Comparison of ENCODE assay signal across 16 mouse cellular contexts in the genomic region with DNA sequence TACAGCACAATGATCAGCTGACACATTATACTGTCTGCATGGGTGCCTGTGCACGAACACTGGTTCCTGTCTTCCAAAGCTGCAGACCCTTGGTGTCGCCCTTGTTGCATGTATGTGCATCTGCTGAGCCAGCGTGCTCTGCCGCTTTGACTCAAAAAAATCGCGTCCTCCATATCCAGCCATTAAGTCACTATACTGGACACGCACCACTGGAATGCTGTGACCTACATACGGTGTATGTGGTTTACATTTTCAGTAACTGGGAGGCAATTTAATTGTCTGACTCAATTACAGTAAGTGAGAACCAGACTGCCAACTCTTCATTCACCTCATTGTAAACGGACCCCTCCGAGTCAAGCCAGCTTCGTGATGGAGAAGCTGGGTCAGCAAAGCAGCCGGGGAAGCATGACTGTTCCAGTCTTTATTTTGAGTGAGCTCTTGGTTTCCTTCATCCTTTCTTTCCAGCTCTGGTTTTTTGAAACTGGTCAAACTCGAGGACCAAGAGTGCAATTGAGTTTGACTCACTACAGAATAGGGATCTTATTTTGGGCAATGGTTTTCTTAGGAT.
DNase-seq lines count a peak whose midpoint lies in the region; ATAC-seq and TF ChIP-seq lines count a peak whose summit lies in the region.
"Had no signal": no experiment of that assay in that cellular context is flagged by ENCODE, and none has a peak within 500 bp of the region (broad histone marks: within the 10 kb centered on the region; RNA-seq: fewer than 3 reads in every experiment).

No protein-coding gene starts in this region.

- H3K9ac ChIP-seq in forebrain, embryonic 16.5 days (replicated peaks; ENCODE audit: low read depth, low read length) = no peak overlapping the region
- H3K9ac ChIP-seq in forebrain, embryonic 11.5 days (ENCODE audit: low read length) = no peak overlapping the region
- H3K9ac ChIP-seq in limb, embryonic 14.5 days (ENCODE audit: low read depth, low read length, severe bottlenecking) = no peak overlapping the region
- no peak overlapping the region for H3K9ac ChIP-seq in embryonic facial prominence, embryonic 14.5 days (ENCODE audit: low read depth, low read length)
- H3K9ac ChIP-seq: forebrain, embryonic 15.5 days; heart, embryonic 15.5 days; liver, embryonic 12.5 days had no signal

- ATAC-seq in forebrain, embryonic 16.5 days = peak; percentile 26; the same call in 1 of the 2 replicates
- ATAC-seq in forebrain, embryonic 11.5 days (replicated peaks; ENCODE audit: low FRiP score) = no peak
- 0 out of 2 replicates have a peak, but pooled peaks have one; percentile 41 for ATAC-seq in limb, embryonic 14.5 days (ENCODE audit: low FRiP score, low read depth)
- ATAC-seq in embryonic facial prominence, embryonic 14.5 days (ENCODE audit: low read depth) = peak; percentile 60; the same call in 1 of the 2 replicates
- no peak for ATAC-seq in CD4-positive, CD25-positive, alpha-beta regulatory T cell, adult 4 months
- ATAC-seq: liver, embryonic 12.5 days had no signal

- TF ChIP-seq POLR2A in limb, embryonic 14.5 days (IDR thresholded peaks at IDR 0.05; ENCODE audit: borderline replicate concordance, extremely low read depth, insufficient read depth, insufficient read length) = no peak

- H3K27ac ChIP-seq in forebrain, embryonic 16.5 days (ENCODE audit: low read length) = no peak overlapping the region
- H3K27ac ChIP-seq in forebrain, embryonic 11.5 days (ENCODE audit: low read depth, low read length) = no peak overlapping the region
- H3K27ac ChIP-seq in limb, embryonic 14.5 days (replicated peaks; ENCODE audit: low read depth, low read length) = no peak overlapping the region
- H3K27ac ChIP-seq in limb, embryonic 10.5 days = no peak overlapping the region
- H3K27ac ChIP-seq in embryonic facial prominence, embryonic 14.5 days (replicated peaks; ENCODE audit: low read depth, low read length) = no peak overlapping the region
- H3K27ac ChIP-seq: forebrain, embryonic 15.5 days; heart, embryonic 15.5 days; liver, embryonic 12.5 days had no signal

- no peaks in the 10 kb centered on the region; the same call in 1 of the 2 replicates for H3K4me1 ChIP-seq in forebrain, embryonic 16.5 days (replicated peaks; ENCODE audit: control insufficient read depth, insufficient read depth, low read length)
- H3K4me1 ChIP-seq in forebrain, embryonic 11.5 days (replicated peaks; ENCODE audit: control insufficient read depth, insufficient read depth, low read length) = no peaks in the 10 kb centered on the region
- peaks cover 2% of the 10 kb centered on the region; the same call in 1 of the 2 replicates for H3K4me1 ChIP-seq in limb, embryonic 14.5 days (ENCODE audit: control insufficient read depth, insufficient read depth, low read length)
- no peaks in the 10 kb centered on the region for H3K4me1 ChIP-seq in limb, embryonic 10.5 days
- H3K4me1 ChIP-seq in embryonic facial prominence, embryonic 14.5 days (ENCODE audit: control insufficient read depth, insufficient read depth, low read length) = peaks cover 4% of the 10 kb centered on the region
- H3K4me1 ChIP-seq: liver, embryonic 12.5 days; megakaryocyte, embryonic 14.5 days had no signal

- DNase-seq in forebrain, embryonic 11.5 days (ENCODE audit: low spot score) = no peak
- DNase-seq in limb, embryonic 14.5 days (ENCODE audit: low spot score) = no peak
- DNase-seq in limb, embryonic 10.5 days (ENCODE audit: low spot score) = no peak
- DNase-seq in embryonic facial prominence, embryonic 14.5 days (ENCODE audit: low spot score) = peak; percentile 64
- DNase-seq in retina, postnatal 1 day = peak; percentile 41
- DNase-seq: gastrocnemius, postnatal 36 days; kidney, postnatal 10 days; lung, adult 2 months; thymus, postnatal 14 days had no signal

- no peak overlapping the region for H3K4me3 ChIP-seq in forebrain, embryonic 16.5 days (replicated peaks; ENCODE audit: low read length)
- H3K4me3 ChIP-seq in forebrain, embryonic 11.5 days (ENCODE audit: low read depth, low read length) = no peak overlapping the region
- H3K4me3 ChIP-seq in limb, embryonic 14.5 days (replicated peaks; ENCODE audit: low read length) = no peak overlapping the region
- no peak overlapping the region for H3K4me3 ChIP-seq in limb, embryonic 10.5 days
- no peak overlapping the region for H3K4me3 ChIP-seq in embryonic facial prominence, embryonic 14.5 days (ENCODE audit: low read depth, low read length)
- H3K4me3 ChIP-seq: erythroblast, embryonic 14.5 days; forebrain, embryonic 15.5 days; heart, embryonic 15.5 days; liver, embryonic 12.5 days; megakaryocyte, embryonic 14.5 days had no signal

- WGBS in forebrain, embryonic 16.5 days = 84% methylated on average over 13 of the region's 13 CpGs
- 92% methylated on average over 13 of the region's 13 CpGs for WGBS in forebrain, embryonic 11.5 days
- WGBS in limb, embryonic 14.5 days = 69% methylated on average over 13 of the region's 13 CpGs
- WGBS in limb, embryonic 10.5 days = 87% methylated on average over 13 of the region's 13 CpGs
- WGBS in embryonic facial prominence, embryonic 14.5 days = 60% methylated on average over 13 of the region's 13 CpGs

- H3K36me3 ChIP-seq in forebrain, embryonic 16.5 days (ENCODE audit: control insufficient read depth, insufficient read depth) = no peaks in the 10 kb centered on the region
- no peaks in the 10 kb centered on the region for H3K36me3 ChIP-seq in forebrain, embryonic 11.5 days (ENCODE audit: control insufficient read depth, insufficient read depth, low read length)
- no peaks in the 10 kb centered on the region for H3K36me3 ChIP-seq in limb, embryonic 14.5 days (ENCODE audit: control insufficient read depth, insufficient read depth, low read length)
- no peaks in the 10 kb centered on the region for H3K36me3 ChIP-seq in limb, embryonic 10.5 days
- H3K36me3 ChIP-seq in embryonic facial prominence, embryonic 14.5 days (ENCODE audit: control insufficient read depth, insufficient read depth, low read length) = no peaks in the 10 kb centered on the region
- H3K36me3 ChIP-seq: forebrain, embryonic 15.5 days; heart, embryonic 15.5 days; liver, embryonic 12.5 days had no signal

- no peaks in the 10 kb centered on the region for H3K9me3 ChIP-seq in forebrain, embryonic 16.5 days (ENCODE audit: control insufficient read depth, low read length)
- H3K9me3 ChIP-seq in forebrain, embryonic 11.5 days (ENCODE audit: control insufficient read depth, low read length) = no peaks in the 10 kb centered on the region
- H3K9me3 ChIP-seq in limb, embryonic 14.5 days (ENCODE audit: control insufficient read depth, low read length) = no peaks in the 10 kb centered on the region
- no peaks in the 10 kb centered on the region for H3K9me3 ChIP-seq in limb, embryonic 10.5 days (replicated peaks)
- H3K9me3 ChIP-seq in embryonic facial prominence, embryonic 14.5 days (ENCODE audit: control insufficient read depth, low read length) = no peaks in the 10 kb centered on the region
- H3K9me3 ChIP-seq: forebrain, embryonic 15.5 days; heart, embryonic 15.5 days; liver, embryonic 12.5 days; megakaryocyte, embryonic 14.5 days had no signal

- no peaks in the 10 kb centered on the region for H3K27me3 ChIP-seq in forebrain, embryonic 16.5 days (replicated peaks; ENCODE audit: control insufficient read depth, insufficient read depth, low read length)
- H3K27me3 ChIP-seq in forebrain, embryonic 11.5 days (ENCODE audit: control insufficient read depth, insufficient read depth, low read length) = no peaks in the 10 kb centered on the region
- H3K27me3 ChIP-seq in limb, embryonic 14.5 days (ENCODE audit: control insufficient read depth, insufficient read depth, low read length) = no peaks in the 10 kb centered on the region
- H3K27me3 ChIP-seq in limb, embryonic 10.5 days (ENCODE audit: low read depth, poor library complexity, severe bottlenecking) = no peaks in the 10 kb centered on the region
- no peaks in the 10 kb centered on the region for H3K27me3 ChIP-seq in embryonic facial prominence, embryonic 14.5 days (replicated peaks; ENCODE audit: control insufficient read depth, insufficient read depth, low read length)
- H3K27me3 ChIP-seq: forebrain, embryonic 15.5 days; heart, embryonic 15.5 days; liver, embryonic 12.5 days; megakaryocyte, embryonic 14.5 days had no signal

- no peak overlapping the region for H3K4me2 ChIP-seq in forebrain, embryonic 16.5 days (ENCODE audit: low read length)
- H3K4me2 ChIP-seq in forebrain, embryonic 11.5 days (ENCODE audit: low read depth, low read length, severe bottlenecking) = no peak overlapping the region
- no peak overlapping the region for H3K4me2 ChIP-seq in limb, embryonic 14.5 days (replicated peaks; ENCODE audit: low read depth, low read length, severe bottlenecking)
- no peak overlapping the region for H3K4me2 ChIP-seq in embryonic facial prominence, embryonic 14.5 days (ENCODE audit: low read depth, low read length)
- H3K4me2 ChIP-seq: forebrain, embryonic 15.5 days; heart, embryonic 15.5 days; liver, embryonic 12.5 days had no signal

Comparison
In these comparisons a context has a peak if more than half of its experiments do, and no peak if none do; other contexts are left out.
1. ATAC-seq: peak in forebrain, embryonic 16.5 days (single experiment), limb, embryonic 14.5 days (single experiment) and embryonic facial prominence, embryonic 14.5 days (single experiment); none in forebrain, embryonic 11.5 days (single experiment) and CD4-positive, CD25-positive, alpha-beta regulatory T cell, adult 4 months (single experiment).
2. DNase-seq: peak in embryonic facial prominence, embryonic 14.5 days (single experiment) and retina, postnatal 1 day (single experiment); none in forebrain, embryonic 11.5 days (single experiment), limb, embryonic 14.5 days (single experiment) and limb, embryonic 10.5 days (single experiment).